9 mouse cellular contexts compared by ENCODE assay signal in genomic region chr16:59598997-59599396, GRCm38 (mm10). TPM values are rescaled to one million over a fixed set of nuclear protein-coding genes. Genes with fewer than 3 reads are reported as not detected.
DNase-seq lines count a peak whose midpoint lies in the region; ATAC-seq and TF ChIP-seq lines count a peak whose summit lies in the region.
"Had no signal": no experiment of that assay in that cellular context is flagged by ENCODE, and none has a peak within 500 bp of the region (broad histone marks: within the 10 kb centered on the region; RNA-seq: fewer than 3 reads in every experiment).

No protein-coding gene starts in this region.

- TF ChIP-seq CTCF in heart, postnatal 0 days (IDR thresholded peaks at IDR 0.05; ENCODE audit: low read depth), result no peak

- peak overlapping the region; percentile 95 for H3K9ac ChIP-seq in heart, embryonic 12.5 days
- peak overlapping the region; percentile 98 for H3K9ac ChIP-seq in heart, postnatal 0 days (replicated peaks; ENCODE audit: low read depth, low read length)
- no peak overlapping the region for H3K9ac ChIP-seq in limb, embryonic 15.5 days

- H3K36me3 ChIP-seq in heart, embryonic 12.5 days, result no peaks in the 10 kb centered on the region
- H3K36me3 ChIP-seq in heart, postnatal 0 days (replicated peaks; ENCODE audit: control insufficient read depth, insufficient read depth, low read length), result no peaks in the 10 kb centered on the region
- H3K36me3 ChIP-seq in limb, embryonic 15.5 days, result no peaks in the 10 kb centered on the region

- TF ChIP-seq EP300 in heart, postnatal 0 days (IDR thresholded peaks at IDR 0.05; ENCODE audit: low read depth), result no peak

- 21% methylated on average over 4 of the region's 4 CpGs for WGBS in heart, embryonic 12.5 days
- WGBS in heart, postnatal 0 days, result 14% methylated on average over 4 of the region's 4 CpGs
- WGBS in limb, embryonic 15.5 days, result 21% methylated on average over 4 of the region's 4 CpGs

- H3K4me3 ChIP-seq in heart, embryonic 12.5 days, result peak overlapping the region; percentile 85
- H3K4me3 ChIP-seq in brown adipose tissue, adult 24 weeks (ENCODE audit: insufficient read depth, low read depth, low read length), result peak overlapping the region; percentile 86
- H3K4me3 ChIP-seq in heart, postnatal 0 days (ENCODE audit: low read depth, low read length), result peak overlapping the region; percentile 99
- peak overlapping the region; percentile 87 for H3K4me3 ChIP-seq in limb, embryonic 15.5 days

- peaks cover 46% of the 10 kb centered on the region for H3K4me1 ChIP-seq in heart, embryonic 12.5 days (replicated peaks)
- H3K4me1 ChIP-seq in brown adipose tissue, adult 24 weeks (ENCODE audit: control insufficient read depth, insufficient read depth, insufficient read length, low read length), result peaks cover 28% of the 10 kb centered on the region; the same call in 1 of the 2 replicates
- H3K4me1 ChIP-seq in heart, postnatal 0 days (ENCODE audit: control insufficient read depth, insufficient read depth), result peaks cover 42% of the 10 kb centered on the region
- peaks cover 30% of the 10 kb centered on the region for H3K4me1 ChIP-seq in limb, embryonic 15.5 days

- H3K27ac ChIP-seq in heart, embryonic 12.5 days (ENCODE audit: poor library complexity, severe bottlenecking), result peak overlapping the region; percentile 88
- peak overlapping the region; percentile 66; the same call in 1 of the 2 replicates for H3K27ac ChIP-seq in brown adipose tissue, adult 24 weeks (replicated peaks; ENCODE audit: low read depth, low read length)
- H3K27ac ChIP-seq in heart, postnatal 0 days (ENCODE audit: low read depth), result peak overlapping the region; percentile 99
- peak overlapping the region; percentile 63 for H3K27ac ChIP-seq in limb, embryonic 15.5 days

- H3K9me3 ChIP-seq in heart, embryonic 12.5 days (replicated peaks), result no peaks in the 10 kb centered on the region
- no peaks in the 10 kb centered on the region for H3K9me3 ChIP-seq in heart, postnatal 0 days (replicated peaks; ENCODE audit: control insufficient read depth, low read length)
- H3K9me3 ChIP-seq in limb, embryonic 15.5 days, result no peaks in the 10 kb centered on the region

- peak overlapping the region; percentile 69 for H3K4me2 ChIP-seq in heart, embryonic 12.5 days
- H3K4me2 ChIP-seq in heart, postnatal 0 days (ENCODE audit: low read depth, low read length), result peak overlapping the region; percentile 61
- peak overlapping the region; percentile 57 for H3K4me2 ChIP-seq in limb, embryonic 15.5 days

- DNase-seq in heart, adult 9 months (ENCODE audit: low spot score in 2 of 2), result no peak
- DNase-seq in heart, postnatal 0 days (ENCODE audit: low spot score), result no peak
- DNase-seq in left cerebral cortex, postnatal 10 days (ENCODE audit: extremely low spot score in 1 of 2, low spot score in 2 of 2), result no peak
- DNase-seq in layer of hippocampus, postnatal 14 days (ENCODE audit: low spot score in 2 of 2), result no peak
- DNase-seq in gastrocnemius, adult 18-20 months (ENCODE audit: low spot score), result no peak
- DNase-seq: cerebellum, postnatal 36 days had no signal

- intact Hi-C loops in left cerebral cortex, postnatal 10 days (cut with DNase I), result no loop called here

- H3K27me3 ChIP-seq in heart, embryonic 12.5 days (replicated peaks), result no peaks in the 10 kb centered on the region
- no peaks in the 10 kb centered on the region for H3K27me3 ChIP-seq in heart, postnatal 0 days (ENCODE audit: control insufficient read depth, insufficient read depth, low read length)
- no peaks in the 10 kb centered on the region for H3K27me3 ChIP-seq in limb, embryonic 15.5 days

- ATAC-seq in heart, embryonic 12.5 days (ENCODE audit: insufficient number of reproducible peaks, low FRiP score), result no peak
- ATAC-seq in heart, postnatal 0 days (ENCODE audit: insufficient read depth, low read depth), result no peak
- no peak for ATAC-seq in limb, embryonic 15.5 days (ENCODE audit: insufficient number of reproducible peaks, low FRiP score, low TSS enrichment, low read depth)

RNA-seq across cellular contexts. Expression of gene Crybg3, which starts 1.8 kb away (rescaled TPM):
- polyA plus RNA-seq in heart, embryonic 12.5 days (2016; fragmentation: Nextera tagmentation; extraction: Ambion mirVana), result 18.9 and 22.3 TPM in 2 replicates
- 6.9 and 9.4 TPM in 2 replicates for polyA plus RNA-seq in brown adipose tissue, adult 24 weeks (2012; ENCODE audit: insufficient read depth, insufficient read length, missing spikeins)
- 26.9 and 40.0 TPM in 2 replicates for total RNA-seq in heart, postnatal 0 days (2014; rRNA removed; ENCODE audit: low replicate concordance)
- polyA plus RNA-seq in heart, postnatal 0 days (2015; fragmentation: Nextera tagmentation; extraction: Ambion mirVana), result 8.9 and 9.2 TPM in 2 replicates
- 12.0 and 13.8 TPM in 2 replicates for polyA plus RNA-seq in limb, embryonic 15.5 days (2015; fragmentation: Nextera tagmentation; extraction: Ambion mirVana)
- 1 to 10 TPM; 4.6 to 6.1 TPM for total RNA-seq in left cerebral cortex, postnatal 10 days (2021)
- 1 to 10 TPM; 5.0 to 5.7 TPM for total RNA-seq in layer of hippocampus, postnatal 14 days (2021)
- 10 to 100 TPM; 28.8 to 36.0 TPM for total RNA-seq in gastrocnemius, adult 18-20 months (2021)

RNA-seq across cellular contexts. Expression of gene Arl6, which starts 40.2 kb away (rescaled TPM):
- 20.7 and 22.6 TPM in 2 replicates for polyA plus RNA-seq in heart, embryonic 12.5 days (2016; fragmentation: Nextera tagmentation; extraction: Ambion mirVana)
- 10.2 and 11.6 TPM in 2 replicates for polyA plus RNA-seq in brown adipose tissue, adult 24 weeks (2012; ENCODE audit: insufficient read depth, insufficient read length, missing spikeins)
- total RNA-seq in heart, postnatal 0 days (2014; rRNA removed; ENCODE audit: low replicate concordance), result 8.7 and 9.8 TPM in 2 replicates
- 18.2 and 18.6 TPM in 2 replicates for polyA plus RNA-seq in heart, postnatal 0 days (2015; fragmentation: Nextera tagmentation; extraction: Ambion mirVana)
- 25.6 and 26.9 TPM in 2 replicates for polyA plus RNA-seq in limb, embryonic 15.5 days (2015; fragmentation: Nextera tagmentation; extraction: Ambion mirVana)
- 10 to 100 TPM; 34.5 to 38.7 TPM for total RNA-seq in left cerebral cortex, postnatal 10 days (2021)
- total RNA-seq in layer of hippocampus, postnatal 14 days (2021), result 10 to 100 TPM; 22.9 to 24.4 TPM
- 1 to 10 TPM; 2.2 to 2.7 TPM for total RNA-seq in gastrocnemius, adult 18-20 months (2021)
